Mouse (Mus musculus) fat pad, adult 2 months (tissue): ENCODE measurements around the gene Asap3.

Source experiments
- DNase-seq: peaks from one replicate; pipeline ENCODE4 v3.0.0-alpha.2; 2011; ENCODE audit warnings: low read depth, low spot score; ENCODE audit errors: extremely low read depth

Gene Asap3

DNA sequence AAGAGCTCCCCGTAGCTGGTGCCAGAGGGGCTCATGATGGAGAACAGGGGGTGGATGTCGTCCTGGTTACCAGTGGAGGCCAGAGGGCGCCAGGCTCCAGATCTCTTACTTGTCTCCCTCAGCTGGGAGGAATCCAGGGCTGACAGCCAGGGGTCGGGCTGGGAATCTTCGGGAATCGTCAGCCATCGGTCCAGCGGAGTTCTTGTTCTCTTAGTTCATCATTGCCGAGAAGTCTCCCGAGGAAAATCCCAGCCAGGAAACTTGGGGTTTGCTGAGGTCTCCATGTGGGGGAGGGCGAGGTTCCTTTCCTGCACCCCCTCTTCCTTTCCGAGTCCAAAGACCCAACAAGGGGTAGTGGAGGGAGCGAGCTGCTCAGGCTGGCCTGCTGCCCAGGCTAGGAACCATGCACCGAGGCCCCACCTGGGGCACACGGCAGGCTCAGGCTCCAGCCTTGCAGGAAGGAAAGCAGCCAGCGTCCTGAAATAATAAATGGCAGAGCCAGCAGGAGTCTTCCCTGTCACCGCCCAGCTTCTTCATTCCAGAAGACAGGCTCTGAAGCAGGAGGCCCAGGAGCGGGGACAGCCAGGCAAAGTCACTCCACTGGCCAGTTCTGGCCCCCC lies 12.5 kb downstream of the Asap3 start:
- DNase-seq: no peak

DNA sequence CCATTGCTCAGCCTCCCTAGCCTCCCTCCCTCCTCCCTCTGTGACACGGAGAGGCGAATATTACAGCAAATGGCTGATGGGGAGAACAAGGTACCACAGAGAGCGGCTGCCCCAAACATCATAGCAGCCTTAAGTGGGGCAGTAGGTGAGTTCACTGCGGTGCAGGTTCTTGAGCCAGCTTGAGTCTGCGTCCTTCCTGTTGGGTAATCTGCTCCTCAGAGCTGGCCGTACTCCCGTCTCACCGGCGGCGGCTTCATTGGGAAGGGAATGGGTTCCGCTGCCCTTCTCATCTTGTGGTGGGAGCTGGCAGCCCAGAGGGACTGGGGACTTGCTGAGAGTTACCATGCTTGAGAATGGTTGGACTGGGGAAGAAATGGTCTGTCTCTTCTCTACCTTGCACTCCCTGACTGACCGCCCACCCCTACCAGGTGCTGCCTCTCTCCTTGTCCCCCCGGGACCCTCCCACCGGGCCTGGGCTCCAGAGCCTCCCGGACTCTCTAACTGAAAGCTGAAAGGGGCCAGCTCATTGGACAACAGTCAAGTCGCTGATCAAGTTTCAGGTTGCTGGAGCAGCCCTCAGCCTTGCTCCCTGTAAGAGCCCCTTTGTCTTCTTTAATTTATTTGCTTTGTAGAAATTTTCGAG lies 14.1 kb downstream of the Asap3 start:
- DNase-seq: no peak

DNA sequence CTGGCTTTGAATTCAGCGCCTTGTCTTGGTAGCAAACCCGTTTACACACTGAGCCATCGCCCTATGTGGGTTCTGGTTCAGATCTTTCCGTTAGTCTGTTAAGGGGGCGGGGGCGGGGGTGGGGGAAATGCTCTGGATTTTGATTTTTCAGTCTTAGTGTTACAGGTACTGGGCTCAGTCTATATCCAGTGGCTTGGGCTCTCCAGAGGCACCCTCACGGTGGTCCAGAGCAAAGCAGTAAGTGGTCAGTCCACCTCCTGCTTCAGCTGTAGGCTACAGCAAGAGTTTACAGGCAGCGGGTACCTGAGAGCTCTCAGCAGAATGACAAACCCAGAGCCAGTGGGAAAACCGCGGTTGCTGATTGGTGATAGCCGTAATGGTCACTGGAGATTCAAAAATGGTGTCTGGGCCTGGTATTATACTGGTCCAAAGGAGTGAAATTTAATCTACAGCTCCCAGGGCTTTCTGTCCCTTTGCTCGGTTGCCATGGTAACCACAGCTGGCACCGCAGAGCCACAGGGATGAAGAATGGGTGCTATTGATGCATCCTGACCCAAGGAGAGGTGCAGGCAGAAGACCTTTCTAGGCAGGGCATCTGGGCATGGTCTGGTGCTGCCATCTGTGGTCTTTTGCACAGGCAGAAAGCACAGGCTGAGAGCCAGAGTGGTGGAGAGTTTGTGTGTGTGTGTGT lies 17.5 kb downstream of the Asap3 start:
- no peak for DNase-seq

DNA sequence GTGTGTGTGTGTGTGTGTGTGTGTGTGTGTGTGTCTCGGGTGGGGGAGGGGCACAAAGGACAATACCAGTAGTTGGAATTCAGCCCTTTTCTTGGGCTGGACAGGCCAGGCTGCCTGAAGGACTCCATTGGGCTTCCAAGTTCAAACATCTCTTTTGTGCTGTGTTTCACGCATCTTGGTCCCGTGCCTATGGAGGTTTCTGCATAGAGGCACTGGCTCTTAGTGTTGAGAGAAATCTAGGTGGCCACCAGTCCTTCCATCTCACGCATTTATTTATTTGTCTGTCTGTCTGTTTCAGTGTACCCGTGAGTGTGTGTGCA lies 18.0 kb downstream of the Asap3 start:
- DNase-seq: no peak

DNA sequence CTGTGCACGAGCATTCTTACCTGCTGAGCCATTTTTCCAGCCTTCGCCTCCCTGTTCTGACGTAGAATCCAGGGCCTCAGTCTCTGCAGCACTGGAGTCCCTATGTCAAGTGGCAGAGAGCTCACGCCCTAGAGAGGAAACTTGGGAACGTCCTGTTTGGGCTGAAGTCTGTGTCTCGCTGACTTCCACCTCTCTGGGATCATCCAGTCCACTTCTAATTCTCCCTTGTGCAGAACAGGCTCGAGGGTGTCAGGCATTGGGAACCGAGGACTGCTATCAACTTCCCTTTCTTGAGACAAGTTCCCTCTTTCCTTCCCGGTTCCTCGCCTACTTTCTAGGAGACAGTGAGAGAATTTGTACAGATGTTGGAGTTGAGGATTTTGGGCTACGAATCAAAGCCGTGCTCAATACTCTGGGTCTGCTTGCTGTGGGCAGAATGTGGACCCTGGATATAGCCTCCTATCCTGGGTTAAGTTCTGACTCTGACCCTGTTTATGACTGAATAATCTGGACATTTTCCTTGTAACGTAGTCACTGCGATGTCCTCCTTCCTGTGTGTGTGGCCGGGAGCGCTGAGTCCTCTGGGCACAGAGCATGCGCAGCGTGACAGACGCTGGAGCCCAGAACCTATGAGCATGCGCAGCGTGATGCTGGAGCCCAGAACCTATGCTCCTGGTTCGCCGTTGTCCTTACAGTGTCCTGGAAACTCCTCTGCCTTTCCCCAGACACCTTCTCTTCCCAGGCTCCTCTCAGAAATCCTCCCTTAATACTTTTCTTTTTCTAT lies 18.7 kb downstream of the Asap3 start:
- DNase-seq: no peak

DNA sequence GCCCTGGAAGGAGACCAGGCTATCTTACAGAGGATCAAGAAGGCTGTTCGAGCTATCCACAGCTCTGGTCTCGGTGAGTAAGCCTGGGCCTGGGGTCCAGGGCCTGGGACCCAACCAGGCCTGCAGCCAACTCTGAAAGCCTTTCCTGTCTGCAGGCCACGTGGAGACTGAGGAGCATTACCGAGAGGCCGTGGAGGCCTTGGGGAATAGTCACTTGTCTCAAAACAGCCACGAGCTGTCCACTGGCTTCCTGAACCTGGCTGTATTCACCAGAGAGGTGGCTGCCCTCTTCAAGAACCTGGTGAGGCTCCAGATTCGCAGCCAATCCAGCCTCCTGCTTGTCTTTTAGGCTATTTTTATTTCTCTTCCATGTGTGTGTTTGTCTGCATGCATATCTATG lies 21.2 kb downstream of the Asap3 start:
- DNase-seq: no peak

DNA sequence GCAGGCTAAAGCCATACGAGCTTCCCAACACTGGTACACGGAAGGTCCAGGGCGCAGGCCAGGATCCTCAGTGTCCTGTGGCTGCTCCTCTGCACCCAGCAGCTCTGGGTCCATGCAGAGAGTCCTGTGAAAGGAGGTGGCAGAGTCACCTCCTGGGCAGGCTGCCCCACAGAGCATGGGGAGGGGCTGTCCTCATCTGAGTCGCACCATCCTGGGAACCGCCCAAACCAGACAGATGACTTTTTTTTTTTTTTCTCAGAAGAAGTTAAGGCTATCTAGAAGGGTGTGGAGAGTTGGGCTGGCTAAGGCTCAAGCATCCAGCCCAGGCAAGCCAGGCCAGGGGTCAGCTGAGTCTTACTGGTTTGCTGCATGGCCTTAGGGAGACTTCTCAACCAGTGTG lies 22.5 kb downstream of the Asap3 start:
- no peak for DNase-seq

DNA sequence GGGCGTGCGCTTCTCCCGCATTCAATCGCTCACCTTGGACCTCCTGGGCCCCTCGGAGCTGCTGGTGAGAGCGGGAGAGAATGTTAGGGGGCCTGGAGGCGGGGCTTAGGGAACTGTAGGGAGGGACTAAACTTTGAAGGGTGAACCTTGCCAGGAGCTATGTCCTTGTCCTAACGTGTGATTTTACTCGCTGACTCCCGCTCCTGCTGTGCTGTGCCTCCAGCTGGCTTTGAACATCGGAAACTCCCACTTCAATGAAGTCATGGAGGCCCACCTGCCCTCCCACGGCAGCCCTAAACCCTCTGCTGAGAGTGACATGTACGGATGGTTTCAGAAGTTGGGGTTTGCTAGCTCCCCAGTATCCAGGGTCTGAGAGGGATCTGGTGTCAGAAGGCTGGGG lies 32.5 kb downstream of the Asap3 start:
- DNase-seq: no peak

DNA sequence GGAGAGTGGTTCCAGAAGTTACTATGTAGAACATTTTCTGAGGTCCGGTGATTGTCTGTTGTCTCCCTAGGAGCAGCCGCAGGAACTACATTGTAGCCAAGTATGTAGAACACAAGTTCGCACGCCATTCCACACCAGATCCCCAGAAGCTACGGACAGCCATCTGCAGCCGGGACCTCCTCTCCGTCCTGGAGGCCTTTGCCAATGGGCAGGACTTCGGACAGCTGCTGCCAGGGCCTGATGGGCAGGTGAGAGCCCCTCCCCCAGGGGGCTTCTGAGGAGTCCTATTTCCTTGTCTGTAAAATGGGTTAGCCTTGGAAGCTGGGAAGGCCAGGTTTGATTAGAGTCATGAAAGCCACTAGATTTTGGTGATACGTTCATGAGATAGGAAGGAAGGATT lies 32.9 kb downstream of the Asap3 start:
- no peak for DNase-seq

DNA sequence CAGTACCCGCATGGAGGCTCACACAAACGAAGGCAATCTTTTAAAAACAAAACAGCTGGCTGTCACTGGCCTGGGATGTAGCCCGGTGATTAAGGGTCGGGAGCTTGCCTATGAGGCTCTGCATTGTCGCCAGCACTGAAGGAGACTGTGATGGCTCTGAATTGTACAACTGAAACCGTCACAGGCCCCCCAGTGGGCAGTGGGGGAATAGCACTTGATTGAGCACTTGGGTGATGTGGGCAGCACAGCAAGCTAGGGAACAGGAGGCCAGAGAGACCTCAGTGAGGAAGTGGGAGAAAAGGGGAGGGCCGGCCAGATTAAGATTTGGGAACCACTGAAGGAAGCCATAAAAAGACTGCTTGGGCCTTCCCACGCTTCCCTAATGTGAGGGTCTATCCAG lies 33.5 kb downstream of the Asap3 start:
- DNase-seq: no peak

DNA sequence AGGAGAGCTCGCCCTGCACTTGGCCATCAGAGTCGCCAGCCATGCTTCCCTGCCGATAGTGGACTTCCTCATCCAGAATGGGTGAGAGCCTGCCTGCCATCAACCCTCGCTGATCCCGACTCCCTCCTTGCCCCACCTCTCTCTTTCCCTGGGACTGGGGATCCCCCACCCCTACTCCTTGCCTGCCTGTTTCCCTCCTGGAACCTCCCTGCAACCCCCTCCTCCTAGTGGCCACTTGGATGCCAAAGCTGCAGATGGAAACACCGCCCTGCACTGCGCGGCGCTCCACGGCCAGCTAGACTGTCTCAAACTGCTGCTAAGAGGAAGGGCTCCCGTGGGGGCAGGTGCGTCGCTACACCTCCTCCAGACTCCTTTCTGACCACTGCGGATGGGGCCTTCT lies 34.0 kb downstream of the Asap3 start:
- no peak for DNase-seq

DNA sequence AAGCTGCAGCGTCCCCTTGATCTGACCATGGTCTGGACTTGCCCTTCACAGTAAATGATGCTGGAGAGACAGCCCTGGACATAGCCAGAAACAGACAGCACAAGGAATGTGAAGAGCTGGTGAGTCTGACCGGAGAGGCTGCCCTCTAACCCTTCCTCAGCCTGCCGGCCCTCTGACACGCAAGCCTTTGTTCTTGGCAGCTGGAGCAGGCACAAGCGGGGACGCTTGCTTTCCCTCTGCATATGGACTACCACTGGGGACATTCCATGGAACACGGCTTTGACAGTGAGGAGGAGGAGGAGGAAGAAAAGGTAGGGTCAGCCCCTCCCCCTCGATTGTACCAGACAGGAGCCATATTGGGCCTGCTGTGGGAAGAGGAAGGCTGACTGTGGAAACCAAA lies 34.8 kb downstream of the Asap3 start:
- no peak for DNase-seq

DNA sequence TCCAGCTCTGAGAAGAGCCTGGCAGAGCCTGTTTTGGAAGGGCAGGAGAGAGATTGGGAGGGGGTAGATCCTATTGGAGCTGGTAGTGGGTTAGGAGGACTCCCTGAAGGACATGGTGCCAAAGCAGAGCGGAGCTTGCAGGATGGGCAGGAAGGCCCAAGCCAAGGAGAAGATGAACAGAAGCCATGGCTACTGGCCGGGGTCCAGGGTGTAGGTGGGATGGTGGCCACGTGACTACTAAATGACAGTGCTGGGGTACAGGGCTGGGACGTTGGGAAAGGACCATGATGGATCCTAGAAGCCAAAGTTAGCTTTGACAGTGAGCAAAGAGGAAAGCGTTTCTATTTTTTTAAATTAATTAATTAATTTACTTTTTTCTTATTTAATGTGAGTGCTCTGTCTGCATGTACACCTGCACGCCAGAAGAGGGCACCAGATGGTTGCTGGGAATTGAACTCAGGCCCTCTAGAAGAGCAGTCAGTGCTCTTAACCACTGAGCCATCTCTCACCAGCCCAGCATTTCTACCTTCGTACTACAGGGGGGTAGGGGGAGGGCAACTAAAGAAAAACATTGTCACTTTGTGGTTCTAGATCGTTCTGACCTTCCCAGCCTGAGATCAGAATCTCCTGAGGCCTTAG lies 36.0 kb downstream of the Asap3 start:
- DNase-seq: no peak

DNA sequence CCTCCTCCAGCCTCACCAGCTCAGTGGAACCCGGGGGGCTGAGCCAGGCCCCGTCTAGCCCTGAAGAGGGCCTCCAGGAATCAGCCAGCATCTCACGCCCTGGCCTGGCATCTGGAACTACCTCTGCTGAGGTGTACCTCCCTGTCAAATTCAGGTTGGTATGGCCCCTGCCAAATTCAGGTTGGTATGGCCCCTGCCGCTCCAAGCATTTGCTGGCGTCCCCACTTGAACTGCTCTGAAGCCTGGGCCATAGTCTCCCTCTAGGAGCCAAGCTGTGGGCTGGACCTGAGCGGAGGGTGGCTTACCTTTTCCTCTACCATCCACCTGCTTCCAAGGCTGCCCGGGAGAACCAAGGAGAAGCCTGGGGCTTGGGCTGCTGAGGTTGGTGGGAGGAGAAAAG lies 36.6 kb downstream of the Asap3 start:
- DNase-seq: no peak

DNA sequence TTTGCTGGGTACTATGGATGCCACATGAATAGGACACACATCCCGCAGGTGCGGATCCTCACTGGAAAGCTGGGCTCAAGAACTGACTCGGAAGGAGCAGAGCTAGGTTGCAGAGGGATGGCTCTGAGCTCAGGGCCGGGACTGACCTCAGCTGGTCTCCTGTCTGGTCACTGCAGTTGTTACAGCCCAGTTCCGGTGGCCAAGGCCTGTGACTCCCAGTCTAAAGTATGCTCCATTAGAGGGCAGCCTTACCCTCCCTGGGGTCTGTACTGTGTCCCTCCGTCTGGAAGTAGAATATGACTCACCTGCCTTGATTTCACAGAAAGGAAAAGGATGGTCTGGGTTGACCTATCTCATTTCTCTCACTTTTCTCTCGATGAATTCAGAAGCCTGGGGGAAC lies 38.0 kb downstream of the Asap3 start:
- no peak for DNase-seq

DNA sequence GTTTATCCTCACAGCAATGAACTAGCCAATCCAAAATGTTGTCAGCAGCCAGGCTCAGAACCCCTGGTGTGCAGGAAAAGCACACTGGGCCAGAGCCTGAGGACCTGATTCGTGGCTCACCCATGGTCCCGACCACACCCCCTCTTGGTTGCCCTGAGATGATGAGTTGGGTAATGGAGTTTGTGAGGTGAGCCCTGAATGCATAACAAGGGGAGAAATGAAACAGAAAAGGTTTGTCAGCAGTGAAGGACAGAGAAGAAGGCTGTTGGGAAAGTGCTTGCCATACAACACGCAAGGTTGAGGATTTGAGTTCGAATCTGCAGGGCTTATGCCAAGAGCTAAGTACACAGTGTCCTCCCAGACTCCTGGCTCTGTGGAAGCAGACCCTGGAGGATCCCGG lies 39.5 kb downstream of the Asap3 start:
- no peak for DNase-seq

DNA sequence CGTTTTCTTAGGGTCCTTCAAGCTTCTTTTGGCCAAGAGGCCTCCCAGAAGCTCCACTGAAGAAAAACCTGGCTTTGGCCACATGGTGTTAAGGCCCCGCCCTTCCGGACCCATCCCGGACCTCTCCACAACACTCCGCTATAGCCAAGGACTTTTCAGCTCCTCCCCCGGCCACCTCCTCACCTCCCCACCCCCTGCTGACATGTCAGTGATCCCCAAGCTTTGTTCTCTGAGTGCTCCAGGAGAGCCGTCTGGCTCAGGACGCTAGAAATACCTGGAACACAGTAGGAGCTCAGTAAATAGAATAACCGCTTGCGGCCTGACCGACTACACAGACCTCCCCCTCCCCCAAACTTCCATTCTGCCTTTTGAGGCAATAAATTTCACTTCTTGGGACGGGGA lies 40.4 kb downstream of the Asap3 start:
- DNase-seq: no peak

DNA sequence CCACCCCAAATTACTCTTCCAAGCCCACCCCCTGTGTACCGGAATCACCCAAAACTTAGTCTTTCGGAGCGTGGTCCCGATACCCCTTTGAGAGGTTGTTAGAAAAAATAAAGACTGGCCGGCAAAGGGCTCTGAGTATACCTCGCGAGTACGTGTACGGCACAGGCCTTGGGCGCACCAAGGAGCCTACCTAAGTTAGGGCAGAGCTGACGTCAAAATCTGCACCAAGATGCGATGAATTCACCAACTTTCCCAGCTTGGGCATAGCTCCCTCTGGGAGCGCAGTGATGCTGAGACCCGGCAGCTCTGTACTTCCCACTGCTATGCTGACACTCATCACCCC lies 41.2 kb downstream of the Asap3 start:
- DNase-seq: no peak

DNA sequence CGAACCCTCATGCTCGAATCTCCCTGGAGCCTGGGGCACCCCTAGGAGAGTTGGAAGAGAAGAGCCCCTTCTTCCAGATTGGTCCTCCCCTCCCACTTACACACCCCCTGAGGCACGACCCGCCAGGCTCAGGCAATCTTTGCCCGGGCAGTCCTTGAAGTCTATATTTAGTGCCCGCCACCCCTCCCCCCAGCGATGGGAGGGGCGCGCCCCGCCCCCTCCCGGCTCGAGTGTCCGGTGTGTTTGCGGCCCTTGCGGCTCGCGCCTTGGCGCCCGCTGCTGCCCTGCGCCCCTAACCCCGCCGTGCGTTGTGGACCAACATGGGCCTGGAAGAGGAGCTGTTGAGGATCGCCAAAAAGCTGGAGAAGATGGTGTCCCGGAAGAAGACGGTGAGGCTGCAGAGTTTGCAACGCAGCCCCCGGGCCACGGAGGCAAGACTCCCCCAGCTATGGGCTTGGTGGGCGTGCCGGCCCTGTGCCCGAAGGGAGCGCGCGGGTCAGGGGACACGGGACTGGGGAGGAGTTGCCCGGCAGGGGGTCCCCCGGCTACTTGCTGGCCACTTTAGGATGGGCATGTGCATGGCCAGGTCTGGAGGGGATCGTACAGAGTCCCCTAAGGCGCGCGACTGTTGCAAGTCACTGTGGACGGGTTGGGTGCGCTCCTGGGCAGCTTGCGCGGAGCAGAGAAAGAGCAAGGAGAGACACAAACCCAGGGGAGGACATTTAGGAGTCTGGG lies 41.7 kb downstream of the Asap3 start, which contains the start of gene Tcea3:
TSS of gene Tcea3 (plus strand) at position 1 of the 735 bp plus-strand sequence.
- DNase-seq: no peak

DNA sequence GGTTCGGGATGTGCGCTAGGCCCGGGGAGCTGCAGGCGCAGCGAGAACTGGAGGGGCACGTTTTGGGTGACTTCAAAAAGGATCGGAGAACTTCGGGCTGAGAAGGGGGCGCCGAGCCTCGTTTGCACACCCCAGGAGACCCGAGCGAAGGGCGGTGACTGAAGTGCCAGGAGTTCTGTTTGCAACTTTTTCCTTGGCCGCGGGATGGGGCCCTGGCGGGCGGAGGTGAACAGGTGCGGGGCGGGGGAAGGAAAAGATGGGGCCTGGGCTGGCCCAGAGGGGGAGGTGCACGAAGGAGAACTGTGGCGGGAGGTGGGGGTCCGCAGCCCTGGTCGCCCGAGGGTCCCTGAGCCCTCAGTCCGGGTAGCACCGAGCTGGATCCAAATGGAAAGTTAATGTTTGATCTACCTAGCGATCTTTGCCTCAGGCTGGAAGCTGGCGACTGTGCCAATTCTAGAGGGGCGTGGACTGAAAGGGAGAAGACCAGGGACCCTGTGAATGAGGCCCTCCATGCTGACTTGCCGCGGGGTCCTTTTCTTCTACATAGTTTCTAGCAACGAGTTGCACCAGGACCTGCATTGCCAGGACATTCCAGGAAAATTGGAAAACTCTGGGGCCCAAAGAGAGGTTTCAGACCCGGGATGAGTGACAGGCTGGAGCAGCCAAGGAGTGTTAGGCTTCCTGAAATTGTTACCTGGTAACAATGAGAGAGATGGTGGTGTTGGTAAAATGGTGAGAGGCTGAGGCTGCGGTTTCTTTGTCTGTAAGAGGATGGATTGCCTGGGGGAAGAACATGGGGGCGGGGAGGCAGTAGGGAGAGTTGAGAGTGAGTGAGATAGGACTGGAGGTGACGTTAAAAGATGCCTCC lies 42.5 kb downstream of the Asap3 start:
- DNase-seq: no peak
